Mouse (Mus musculus) thymus, postnatal 14 days (tissue): ENCODE data around the gene Cnih1.
"Not testable (repeated sequence)": the region's sequence is repeated elsewhere in the genome, so short reads cannot be mapped to it uniquely, and the experiment has no call there.

Experiments used
- DNase-seq: peaks from one replicate; pipeline ENCODE4 v3.0.0; 2021

Gene Cnih1

DNA sequence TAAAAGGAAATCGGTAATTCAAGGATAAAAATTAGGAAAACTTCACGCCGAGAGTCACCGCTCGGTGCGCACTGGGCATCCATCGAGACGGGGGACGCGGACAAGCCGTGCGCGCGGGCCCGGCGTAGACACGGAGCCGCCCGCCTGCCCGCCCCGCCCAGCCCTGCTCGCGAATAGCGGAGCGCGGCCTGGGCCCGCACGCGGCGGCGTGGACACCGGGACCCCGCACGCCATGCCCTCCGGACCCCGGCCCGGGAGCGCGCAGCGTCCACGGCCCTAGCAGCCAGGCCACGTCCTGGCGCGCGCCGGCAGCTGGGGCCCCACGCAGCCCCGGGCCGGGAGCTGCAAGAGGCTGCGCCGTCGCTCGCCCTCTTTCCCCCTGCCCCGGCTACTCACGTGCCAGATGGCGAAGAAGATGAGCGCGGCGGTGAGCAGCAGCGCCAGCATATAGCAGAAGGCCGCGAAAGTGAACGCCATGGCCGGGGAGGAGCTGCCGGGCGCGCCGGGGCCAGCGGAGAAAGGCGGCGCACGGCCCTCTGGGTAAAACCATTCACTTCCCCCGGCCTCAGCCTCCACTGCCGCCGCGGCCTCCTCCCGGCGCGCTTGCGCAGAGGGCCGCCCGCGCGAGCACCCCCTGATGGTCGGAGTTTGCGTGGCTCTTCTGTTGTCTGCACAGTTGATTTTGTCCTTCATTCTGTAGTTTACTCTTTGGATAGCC lies at the start of gene Cnih1:
Gene Cnih1, minus strand, starts transcription at position 625 of the 718 bp plus-strand sequence.
- peak; percentile 92 for DNase-seq

DNA sequence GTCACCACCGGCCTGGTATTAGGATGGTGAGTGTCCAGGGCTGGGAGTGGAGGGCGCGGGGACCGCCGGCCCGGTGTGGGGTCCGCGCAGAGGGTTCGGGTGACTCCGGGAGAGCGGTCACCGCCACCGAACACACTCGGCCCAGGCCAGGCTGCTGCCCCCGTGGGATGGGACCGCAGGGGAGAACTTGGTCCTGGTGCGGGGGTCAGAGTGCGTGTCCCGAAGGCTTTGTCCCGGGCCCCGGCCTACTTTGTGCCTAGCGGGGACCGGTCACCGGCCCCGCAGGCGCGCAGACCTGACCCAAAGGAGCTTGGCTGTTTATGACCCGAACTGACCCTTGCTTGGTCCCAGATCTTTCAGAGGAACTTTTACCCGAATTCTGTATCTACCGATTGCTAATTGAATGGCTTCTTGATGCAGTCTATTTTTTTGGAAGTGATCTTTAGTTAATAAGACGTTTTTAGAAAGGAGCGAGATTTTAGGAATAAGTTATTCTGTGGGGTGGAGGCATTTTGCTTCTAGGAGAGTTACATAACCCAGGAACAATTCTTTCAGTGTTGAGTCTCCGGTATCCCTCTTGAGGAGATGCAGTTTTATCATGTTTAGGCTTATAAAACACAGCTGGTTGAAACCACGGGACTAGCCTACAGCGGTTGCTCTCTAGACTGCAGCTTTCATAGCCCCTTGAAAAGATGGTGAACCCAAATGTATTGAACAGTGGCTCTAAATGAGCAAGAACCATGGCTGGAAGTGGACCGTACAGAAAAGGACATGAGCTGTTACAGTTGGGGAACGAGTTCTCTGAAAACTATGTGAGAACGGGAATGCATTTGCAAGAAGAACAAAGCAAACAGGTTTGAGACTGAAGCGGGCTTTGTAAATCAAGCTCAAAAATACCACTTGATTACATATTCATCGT lies 44.4 kb upstream of the Cnih1 start:
- no peak for DNase-seq

DNA sequence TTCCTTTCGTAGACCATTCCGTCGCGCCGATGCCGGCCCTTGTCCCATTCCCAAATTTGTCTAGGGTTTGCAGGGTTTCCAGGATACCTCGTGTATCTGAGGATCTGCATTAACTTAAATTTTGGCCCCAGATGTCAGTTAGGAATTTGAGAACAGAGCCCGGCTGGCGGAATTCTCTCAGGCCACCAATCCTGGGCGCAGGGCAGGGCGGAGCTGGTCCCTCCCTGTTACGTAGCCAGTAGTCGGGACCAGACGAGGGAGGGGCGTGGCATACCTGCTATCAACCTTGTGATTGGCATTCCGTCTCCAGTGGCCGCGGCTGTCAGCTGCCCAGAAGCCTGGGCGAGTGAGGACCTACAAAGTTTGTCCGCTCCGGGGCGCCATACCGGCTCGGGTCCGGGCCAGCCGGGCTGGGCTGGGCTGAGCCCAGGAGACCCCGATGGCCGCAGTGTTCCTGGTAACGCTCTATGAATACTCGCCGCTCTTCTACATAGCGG lies 43.7 kb upstream of the Cnih1 start, which contains the start of gene Cgrrf1:
Gene Cgrrf1, plus strand, starts transcription at position 289 of the 497 bp plus-strand sequence.
- DNase-seq: peak; percentile 87

DNA sequence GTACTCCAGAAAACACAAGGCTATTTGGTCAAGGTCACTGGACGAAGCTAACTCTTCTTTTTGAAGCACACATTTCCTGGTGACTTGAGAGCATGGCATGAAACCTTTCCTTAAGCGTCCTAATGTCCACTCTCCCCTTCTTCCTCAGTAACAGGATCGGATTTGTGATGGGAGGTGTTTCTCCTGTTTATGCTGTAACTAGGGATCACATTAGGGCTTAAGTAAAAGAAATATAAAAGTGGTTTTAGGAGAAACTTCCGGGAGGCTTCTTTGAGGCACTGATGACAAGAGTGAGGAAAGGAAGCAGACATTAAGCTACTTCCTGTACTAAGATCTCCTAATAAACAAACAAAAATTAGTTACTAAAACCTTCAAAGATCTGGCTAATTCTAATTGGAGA lies 43.1 kb upstream of the Cnih1 start:
- DNase-seq: no peak

DNA sequence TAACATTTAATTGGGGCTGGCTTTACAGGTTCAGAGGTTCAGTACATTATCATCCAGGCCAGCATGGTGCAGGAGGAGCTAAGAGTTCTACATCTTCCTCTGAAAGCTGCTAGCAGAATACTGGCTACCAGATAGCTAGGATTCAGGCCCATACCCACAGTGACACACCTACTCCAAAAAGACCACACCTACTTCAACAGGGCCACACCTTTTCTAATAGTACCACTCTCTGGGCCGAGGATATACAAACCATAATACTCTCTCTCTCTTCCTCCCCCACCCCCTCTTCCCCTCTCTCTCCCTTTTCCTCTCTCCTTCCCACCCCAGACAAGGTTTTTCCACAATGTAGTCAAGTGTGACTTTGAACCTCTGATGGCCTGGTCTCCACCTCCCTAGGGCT lies 39.2 kb upstream of the Cnih1 start:
- no peak for DNase-seq

DNA sequence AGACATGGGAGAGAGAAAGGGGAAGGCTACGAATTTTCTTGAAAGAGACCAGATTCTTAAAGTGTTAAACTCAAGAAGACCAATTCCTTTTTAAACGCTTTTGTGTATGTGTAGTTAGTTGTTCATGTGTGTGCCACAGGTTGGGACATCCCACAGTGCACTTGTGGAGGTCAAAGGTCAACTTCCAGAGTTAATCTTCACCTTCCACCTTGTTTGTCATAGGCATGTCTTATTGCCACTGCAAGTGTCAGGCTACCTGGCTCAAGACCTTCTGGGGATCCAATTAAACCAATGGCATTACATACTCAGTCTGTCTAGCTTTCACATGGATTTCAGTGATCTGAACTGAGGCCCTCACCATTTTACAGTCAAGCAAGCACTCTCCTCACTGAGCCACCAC lies 35.8 kb upstream of the Cnih1 start:
- no peak for DNase-seq

DNA sequence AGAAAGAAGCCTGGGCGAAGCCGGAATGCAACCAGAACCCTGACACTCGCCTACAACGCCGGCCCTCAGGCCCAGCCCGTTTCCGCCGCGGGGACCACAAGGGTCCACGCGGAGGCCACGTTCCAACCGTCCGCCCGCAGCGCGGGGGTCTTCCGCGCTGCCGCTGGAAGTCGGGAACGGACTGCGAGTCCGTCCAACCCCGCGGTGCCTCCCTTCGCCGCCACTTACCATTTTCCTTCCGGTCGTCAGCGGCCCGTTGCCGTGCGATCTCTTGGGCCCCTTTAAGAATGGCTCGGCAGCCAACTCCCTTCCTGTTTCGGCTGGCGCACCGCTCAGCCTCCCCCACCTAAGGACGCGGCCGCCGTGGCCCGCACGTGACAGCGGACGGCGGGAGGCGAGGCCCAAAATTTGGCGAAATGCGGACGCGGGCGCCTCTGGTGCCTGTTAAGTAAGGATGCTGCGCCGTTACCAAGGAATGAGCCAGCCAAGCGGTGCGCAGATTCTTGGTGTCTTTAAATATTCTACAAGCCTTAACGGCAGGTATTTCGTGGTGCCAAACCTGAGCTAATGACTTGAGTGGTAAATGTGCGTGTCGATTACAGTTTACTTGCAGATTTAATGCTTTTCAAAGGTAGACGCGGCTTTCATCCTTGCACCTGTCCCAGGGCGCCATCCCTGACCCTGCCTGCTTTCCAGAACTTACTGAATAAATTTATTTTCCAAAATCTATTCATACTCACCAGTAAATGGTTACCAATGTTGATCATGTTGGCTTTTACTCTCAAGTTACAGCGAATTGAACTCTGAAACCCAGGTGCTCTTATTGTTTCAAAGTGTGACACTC lies 33.9 kb upstream of the Cnih1 start, which contains the start of gene Gmfb:
Gene Gmfb, minus strand, starts transcription at position 370 of the 844 bp plus-strand sequence.
- peak; percentile 96 for DNase-seq

DNA sequence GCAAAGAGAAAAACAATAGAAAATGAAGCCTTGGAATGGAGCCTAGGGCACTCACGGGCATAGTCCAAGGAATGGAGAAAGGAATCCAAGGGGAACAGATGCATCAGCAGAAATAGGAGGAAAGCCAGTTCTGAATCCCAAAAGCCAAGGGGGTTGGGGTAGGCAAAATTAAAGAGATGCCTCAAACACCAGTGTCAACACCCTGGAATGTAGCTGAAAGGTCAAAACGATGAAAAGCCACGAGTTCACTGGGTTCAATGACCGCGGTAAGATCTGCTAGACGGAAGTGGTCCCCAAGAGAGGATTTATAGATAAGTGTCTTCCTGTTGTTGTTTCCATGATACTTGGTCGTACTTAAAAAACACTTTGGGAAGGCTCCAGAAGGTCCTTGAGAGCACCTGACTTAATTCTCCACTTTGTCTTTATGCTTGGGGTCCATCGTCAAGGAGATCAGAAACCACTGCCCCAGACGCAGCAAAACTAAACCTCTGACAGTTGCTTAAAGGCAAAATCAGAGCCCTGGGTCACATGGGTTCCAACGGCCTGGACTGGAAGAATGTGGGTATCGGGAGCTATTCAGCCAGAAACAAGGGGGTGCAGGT lies 33.2 kb upstream of the Cnih1 start:
- DNase-seq: peak; percentile 15

DNA sequence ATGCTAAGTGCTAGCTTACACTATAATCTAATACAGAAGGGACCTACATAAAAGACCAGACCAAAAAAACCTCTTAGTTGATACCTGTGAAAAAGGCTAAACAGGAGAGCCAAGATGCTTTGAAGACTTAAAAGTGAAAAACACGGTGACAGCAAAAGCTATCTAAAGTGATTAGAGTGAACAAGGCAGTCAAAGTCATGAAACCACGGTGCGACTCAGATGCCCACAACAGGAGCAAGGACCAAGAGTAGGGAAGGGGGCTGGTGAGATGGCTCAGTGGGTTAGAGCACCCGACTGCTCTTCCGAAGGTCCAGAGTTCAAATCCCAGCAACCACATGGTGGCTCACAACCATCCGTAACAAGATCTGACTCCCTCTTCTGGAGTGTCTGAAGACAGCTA lies 31.8 kb upstream of the Cnih1 start:
- DNase-seq: not testable (repeated sequence)

DNA sequence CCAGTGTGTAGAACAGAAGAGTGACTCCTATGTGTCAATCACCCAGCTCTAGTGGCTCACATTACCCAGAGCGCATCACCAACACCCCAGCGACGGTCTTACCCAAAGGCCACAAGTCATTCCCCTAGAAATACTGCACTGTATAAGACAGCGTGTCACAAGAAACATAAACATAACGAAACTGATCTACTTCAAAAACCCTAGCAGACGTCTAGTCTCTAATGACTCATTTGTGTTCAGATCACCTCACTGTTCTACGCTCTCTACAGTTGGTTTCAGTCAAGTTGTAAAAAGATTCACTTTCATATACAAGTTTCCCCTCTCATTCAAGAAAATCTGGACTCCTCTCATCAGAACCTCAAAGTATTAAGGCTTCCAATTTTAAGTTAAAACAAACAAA lies 30.5 kb upstream of the Cnih1 start:
- no peak for DNase-seq

DNA sequence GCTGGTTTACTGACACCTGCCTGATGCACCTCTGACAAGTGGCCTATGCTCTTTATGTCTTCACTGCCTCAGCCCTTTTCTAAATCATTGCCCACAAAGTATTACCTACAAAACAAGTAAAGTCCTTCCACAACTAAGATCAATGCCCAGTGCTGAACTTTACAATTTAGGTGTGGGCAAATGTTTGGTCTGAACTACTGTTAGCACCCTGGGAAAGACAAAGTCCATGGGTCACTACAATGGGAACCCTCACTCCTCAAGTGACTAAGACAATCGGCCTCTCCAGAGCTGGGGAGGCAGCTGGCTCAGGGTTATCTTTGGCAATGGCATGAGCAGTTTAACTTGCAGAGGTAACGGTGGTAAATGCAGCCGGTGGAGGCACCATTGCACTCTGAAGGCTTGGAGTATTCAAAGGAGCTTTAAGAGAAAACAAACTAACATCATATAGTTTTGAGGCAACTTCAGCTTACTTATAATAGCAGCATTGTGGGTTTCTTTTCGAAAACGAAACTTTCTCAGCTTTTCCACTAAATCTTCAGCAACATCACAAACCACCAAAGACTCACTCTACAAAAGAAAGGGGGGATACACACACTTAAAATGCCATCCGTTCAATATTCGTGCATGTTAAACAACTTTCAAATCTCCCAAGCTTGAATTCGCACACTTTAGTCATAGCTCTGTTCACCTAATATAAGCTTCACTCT lies 28.9 kb upstream of the Cnih1 start:
- no peak for DNase-seq

DNA sequence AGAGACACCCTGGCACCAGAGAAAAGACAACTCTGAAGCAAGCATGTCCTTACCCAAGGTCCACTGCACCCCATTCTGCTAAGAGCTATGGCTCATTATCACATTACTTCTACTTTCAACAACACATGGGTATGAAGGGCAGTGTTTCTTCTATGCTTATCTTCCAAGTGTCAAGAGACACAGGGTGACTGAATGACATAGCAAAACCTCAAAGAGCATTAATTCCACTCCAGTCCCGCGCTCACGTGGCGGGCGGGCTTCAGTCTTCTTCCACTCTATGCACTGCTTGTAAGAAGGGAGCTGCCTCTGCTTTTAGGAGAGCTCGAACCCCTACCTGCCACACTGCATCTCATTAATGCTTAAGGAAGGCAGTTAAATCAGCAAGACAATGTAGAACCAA lies 27.4 kb upstream of the Cnih1 start:
- no peak for DNase-seq

DNA sequence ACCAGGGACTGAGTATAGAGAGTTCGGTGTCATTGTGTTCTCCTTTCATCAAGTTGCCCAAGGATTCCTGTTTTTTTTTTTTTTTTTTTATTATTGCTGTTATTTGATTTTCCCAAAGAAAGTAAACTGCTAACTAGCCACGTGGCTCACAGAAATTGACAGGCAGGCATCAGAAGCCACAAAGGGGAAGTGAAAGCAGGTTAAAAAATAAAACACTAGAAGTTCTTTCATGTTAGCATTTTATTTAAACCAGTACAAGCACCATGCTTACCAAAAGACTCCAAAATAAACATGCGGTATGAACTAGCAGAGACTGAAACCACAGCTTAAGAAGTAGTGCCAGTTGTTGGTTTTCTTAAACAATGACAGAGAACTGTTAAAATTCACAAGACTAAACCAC lies 19.7 kb upstream of the Cnih1 start:
- no peak for DNase-seq

DNA sequence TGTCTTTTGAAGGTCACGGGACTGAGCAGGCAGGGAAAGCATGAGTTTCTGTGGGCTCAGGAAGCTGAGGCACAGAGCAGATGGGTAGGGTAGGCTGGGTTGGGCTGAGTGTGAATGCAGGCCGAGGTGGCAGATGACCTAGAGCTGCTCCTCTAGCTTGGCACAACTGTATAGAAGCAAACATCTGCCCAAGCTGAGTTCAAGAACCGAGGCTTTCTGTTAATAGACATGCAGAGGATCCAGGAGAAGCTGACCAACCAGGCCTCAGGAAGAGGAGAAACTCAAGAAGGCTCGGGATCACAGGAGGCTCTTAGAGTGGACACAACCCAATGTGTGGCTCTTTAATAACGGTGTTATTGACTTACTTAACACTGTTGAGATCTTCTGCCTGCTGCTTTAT lies 18.0 kb upstream of the Cnih1 start:
- DNase-seq: no peak

DNA sequence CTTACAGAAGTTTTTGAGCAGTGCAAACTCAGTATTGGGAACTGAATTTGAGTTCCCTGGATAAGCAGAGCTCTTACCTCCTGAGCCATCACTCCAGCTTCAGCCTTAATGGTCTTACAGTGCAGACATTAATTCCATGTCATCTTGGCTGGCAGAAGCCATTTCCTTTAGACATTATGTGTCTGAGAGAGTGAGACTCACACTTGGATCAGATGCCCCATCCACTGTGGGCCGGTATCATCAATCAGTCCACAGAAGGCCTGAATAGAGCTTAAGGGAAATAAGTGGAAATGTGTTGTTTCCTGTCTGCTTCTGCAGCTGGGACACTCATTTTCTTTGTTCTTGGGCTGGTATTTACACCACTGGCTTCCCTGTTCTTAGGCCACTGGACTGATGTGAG lies 15.6 kb upstream of the Cnih1 start:
- no peak for DNase-seq

DNA sequence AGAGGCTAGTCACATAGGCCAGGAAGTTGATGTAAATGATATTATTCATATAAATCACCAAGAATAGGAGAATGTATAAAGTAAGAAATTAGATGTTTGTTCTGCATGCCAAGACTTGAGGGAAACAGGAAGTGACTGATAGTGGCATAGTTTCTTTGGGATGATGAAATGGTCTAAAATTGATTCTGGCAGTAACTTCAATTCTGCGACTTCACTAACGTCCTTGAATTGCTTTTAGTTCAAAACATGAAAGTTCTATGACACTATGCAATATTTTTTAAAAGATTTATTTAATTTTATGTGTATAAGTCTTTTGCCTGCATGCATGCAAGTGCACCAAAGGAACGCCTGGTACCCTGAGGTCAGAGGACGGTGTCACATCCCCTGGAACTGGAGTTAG lies 15.0 kb upstream of the Cnih1 start:
- no peak for DNase-seq

DNA sequence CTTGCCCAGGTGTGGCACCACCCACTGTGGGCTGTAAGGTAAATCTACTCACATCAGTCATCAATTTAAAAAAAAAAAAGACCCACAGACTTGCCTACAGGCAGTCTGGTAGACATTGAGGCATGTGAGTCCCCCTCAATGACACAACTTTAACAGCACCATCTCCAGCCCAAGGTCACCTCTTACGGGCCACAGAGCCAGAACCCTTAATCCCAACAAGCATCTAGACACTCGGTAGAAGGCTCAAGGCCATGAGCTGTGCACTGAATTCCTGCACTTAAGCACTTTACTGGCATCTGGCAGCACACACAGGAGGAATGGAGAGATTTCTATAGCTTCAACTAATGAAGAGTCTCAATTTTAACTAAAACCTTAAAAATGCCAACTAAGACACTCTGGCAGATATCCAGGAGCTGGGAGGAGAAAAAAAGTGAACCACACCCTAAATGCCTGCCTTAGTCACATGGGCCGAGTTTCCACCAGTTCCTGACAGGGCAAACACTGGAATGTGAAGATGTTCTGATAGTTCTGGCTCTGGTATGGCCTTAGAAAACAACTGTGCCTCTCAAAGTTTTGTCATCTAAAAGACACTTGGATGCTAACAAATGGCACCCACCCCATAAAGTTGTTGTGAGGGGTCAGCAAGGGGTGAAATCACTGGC lies 12.6 kb upstream of the Cnih1 start:
- no peak for DNase-seq

DNA sequence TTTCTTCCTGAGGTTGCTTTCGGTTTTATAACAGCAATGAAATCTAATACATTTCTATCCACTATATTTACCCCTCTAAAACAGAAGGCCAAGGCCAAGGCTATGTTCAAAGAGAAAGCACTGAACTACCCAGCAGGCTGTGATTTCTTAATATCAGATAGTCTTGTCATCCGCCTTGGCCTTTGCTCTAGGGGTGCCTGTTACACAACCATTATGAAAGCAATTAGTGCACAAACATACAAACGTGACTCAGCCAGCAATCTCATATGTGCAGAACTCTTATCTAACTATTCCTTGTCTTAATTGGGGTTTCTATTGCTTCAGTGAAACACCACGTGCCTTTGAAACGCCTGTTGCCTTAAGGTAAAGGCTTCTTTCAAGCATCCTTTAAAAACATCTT lies 5.9 kb upstream of the Cnih1 start:
- no peak for DNase-seq

DNA sequence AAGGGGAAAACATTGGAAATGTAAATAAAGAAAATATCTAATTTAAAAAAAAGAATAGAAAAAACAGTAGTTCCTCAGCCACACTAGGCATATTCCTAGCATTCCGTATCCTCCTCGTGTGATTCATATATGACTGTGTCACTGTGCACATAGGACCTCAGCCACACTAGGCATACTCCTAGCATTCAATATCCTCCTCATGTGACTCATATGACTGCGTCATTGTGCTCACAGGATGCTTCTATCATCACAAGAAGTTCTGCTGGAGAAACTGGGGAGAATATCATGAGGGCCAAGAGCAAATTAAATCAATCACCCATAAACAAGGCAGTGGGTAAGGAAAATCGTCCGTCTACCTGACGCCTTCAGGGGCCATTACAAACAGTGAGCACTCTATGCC lies 2.5 kb upstream of the Cnih1 start:
- DNase-seq: no peak

DNA sequence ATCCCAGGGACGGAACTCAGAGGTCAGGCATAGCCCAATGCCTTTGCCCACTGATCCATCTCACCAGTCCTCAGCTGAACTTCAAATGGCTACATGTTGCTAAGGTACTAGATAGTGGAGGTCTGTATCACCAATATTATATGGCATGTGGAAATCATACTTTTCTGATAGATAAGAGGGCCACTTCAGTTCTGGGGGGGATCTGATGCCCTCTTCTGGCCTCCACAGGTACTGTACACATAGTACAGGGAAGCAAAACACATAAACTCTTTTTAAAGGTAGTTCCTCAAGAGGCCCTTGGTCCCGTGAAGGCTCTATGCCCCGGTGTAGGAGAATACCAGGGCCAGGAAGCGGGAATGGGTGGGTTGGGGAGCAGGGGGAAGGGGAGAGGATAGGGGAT lies 2.1 kb upstream of the Cnih1 start:
- peak; percentile 46 for DNase-seq

DNA sequence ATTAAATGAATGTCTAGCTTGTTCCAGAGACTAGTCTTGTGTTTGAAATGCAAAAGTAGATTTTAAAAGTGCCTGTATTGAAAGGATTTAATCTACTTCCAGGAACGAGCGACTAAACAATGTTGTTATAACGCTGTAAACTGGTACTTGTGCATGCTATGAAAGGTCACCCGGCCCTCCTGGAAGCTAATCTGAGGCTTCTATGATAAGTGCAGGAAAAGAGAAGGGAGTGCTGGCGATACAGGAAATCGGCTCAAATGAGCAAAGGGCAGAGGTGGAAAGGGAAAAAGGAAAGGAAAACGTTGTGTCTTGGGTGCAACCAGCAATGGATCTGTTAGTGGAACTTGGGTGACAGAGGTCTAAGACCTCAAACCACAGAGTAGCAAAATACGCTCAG lies 292 bp upstream of the Cnih1 start:
- DNase-seq: peak; percentile 16
